Mouse (Mus musculus) C3H10T1/2 (cell line): ENCODE data around the gene Qk. TPM values are rescaled to one million over a fixed set of nuclear protein-coding genes. Genes with fewer than 3 reads are reported as not detected.

ENCODE experiments used
- polyA plus RNA-seq, 2 experiments: library from polyadenylated mRNA; unstranded; fragments of >200 nt; fragmentation: generic; extraction: Trizol; gene quantifications; one replicate each; pipeline ENCODE4 v1.2.1; 2012; ENCODE audit warnings: missing spikeins in 2 of 2

Gene Qk
- polyA plus RNA-seq, result 10 to 100 TPM in 1 of 2 experiments, 1 to 10 TPM in 1; 1.2 to 12.8 TPM

GRCm38 (mm10) chr17:10319685-10320455 lies at the start of gene Qk:
Qk (minus strand) TSS chr17:10319854.

